ENCODE assay signal across 20 mouse cellular contexts in the genomic region with DNA sequence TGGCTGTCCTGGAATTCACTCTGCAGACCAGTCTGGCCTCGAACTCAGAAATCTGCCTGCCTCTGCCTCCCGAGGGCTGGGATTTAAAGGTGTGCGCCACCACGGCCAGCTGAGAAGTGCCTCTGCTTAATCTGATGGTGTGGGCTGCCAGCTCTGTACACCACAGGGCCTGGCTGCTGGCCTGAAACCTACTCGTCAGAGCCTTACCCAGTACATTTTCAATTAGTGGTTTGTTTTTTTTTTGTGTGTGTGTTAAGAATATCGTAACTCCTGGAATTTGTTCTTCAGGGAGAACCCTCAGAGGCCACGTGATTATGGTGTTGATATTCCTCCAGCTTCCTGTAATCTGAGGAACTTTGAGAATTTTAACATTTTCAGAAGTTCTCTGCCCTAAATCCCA. TPM values are rescaled to one million over a fixed set of nuclear protein-coding genes. Genes with fewer than 3 reads are reported as not detected.
DNase-seq lines count a peak whose midpoint lies in the region; ATAC-seq and TF ChIP-seq lines count a peak whose summit lies in the region.
"Had no signal": no experiment of that assay in that cellular context is flagged by ENCODE, and none has a peak within 500 bp of the region (broad histone marks: within the 10 kb centered on the region; RNA-seq: fewer than 3 reads in every experiment).

No protein-coding gene starts in this region.

- no peak overlapping the region for H3K27ac ChIP-seq in kidney, embryonic 16.5 days (ENCODE audit: low read length)
- peak overlapping the region; percentile 36; the same call in 1 of the 2 replicates for H3K27ac ChIP-seq in kidney, postnatal 0 days
- H3K27ac ChIP-seq: embryonic facial prominence, embryonic 13.5 days; hindbrain, embryonic 12.5 days had no signal

- 65% methylated on average over 7 of the region's 7 CpGs for WGBS in kidney, embryonic 16.5 days
- WGBS in kidney, postnatal 0 days = 67% methylated on average over 7 of the region's 7 CpGs

- no peaks in the 10 kb centered on the region for H3K79me2 ChIP-seq in C2C12 (ENCODE audit: control insufficient read depth, insufficient read depth)

- H3K36me3 ChIP-seq in kidney, embryonic 16.5 days (ENCODE audit: insufficient read depth, low read length) = peaks cover 26% of the 10 kb centered on the region
- H3K36me3 ChIP-seq in kidney, postnatal 0 days (ENCODE audit: insufficient read depth, low read length) = peaks cover 28% of the 10 kb centered on the region; the same call in 1 of the 2 replicates
- no peaks in the 10 kb centered on the region for H3K36me3 ChIP-seq in C2C12 (ENCODE audit: control insufficient read depth, insufficient read depth)

- ATAC-seq in kidney, embryonic 16.5 days (ENCODE audit: low FRiP score, low TSS enrichment) = no peak
- no peak for ATAC-seq in kidney, postnatal 0 days (replicated peaks; ENCODE audit: low FRiP score, low read depth)
- ATAC-seq in erythroblast, adult 5-6 weeks (replicated peaks; ENCODE audit: low FRiP score, poor library complexity, severe bottlenecking) = no peak
- ATAC-seq: forebrain, postnatal 0 days; hindbrain, embryonic 16.5 days; inflammation-experienced regulatory T-cells, adult 6 months had no signal

- peak; percentile 50 for DNase-seq in kidney, adult 11 months
- no peak for DNase-seq in kidney, postnatal 0 days (ENCODE audit: low spot score)
- DNase-seq in kidney, adult 8-10 months = no peak
- DNase-seq in fibroblast of lung, adult 2 months (ENCODE audit: low read depth) = peak; percentile 65
- DNase-seq: adrenal gland, postnatal 14 days; B cell, adult 2 months; cerebellum, adult 11-12 months; cerebellum, adult 9-10 months; forebrain, postnatal 0 days; gastrocnemius, postnatal 14 days; heart, postnatal 10 days; heart, postnatal 4 days had no signal

- no peak for TF ChIP-seq CTCF in kidney, postnatal 0 days (IDR thresholded peaks at IDR 0.05; ENCODE audit: low read depth)
- no peak for TF ChIP-seq CTCF in C2C12 (IDR thresholded peaks at IDR 0.05; ENCODE audit: control insufficient read depth, insufficient read depth, insufficient read length)

- no peak overlapping the region for H3K4me3 ChIP-seq in kidney, embryonic 16.5 days (ENCODE audit: low read length)
- no peak overlapping the region for H3K4me3 ChIP-seq in kidney, postnatal 0 days (replicated peaks; ENCODE audit: low read depth, low read length)
- no peak overlapping the region for H3K4me3 ChIP-seq in C2C12 (ENCODE audit: insufficient read depth, poor library complexity, severe bottlenecking)
- H3K4me3 ChIP-seq: embryonic facial prominence, embryonic 13.5 days; erythroblast, embryonic 14.5 days; hindbrain, embryonic 12.5 days had no signal

- H3K79me3 ChIP-seq in C2C12 (ENCODE audit: low read depth) = no peaks in the 10 kb centered on the region

- H3K4me1 ChIP-seq in kidney, embryonic 16.5 days (ENCODE audit: insufficient read depth, low read length) = 0 out of 2 replicates have a peak, but pooled peaks cover 5% of the 10 kb centered on the region
- no peaks in the 10 kb centered on the region for H3K4me1 ChIP-seq in kidney, postnatal 0 days (replicated peaks; ENCODE audit: insufficient read depth, low read length)
- H3K4me1 ChIP-seq: hindbrain, embryonic 12.5 days had no signal

- H3ac ChIP-seq in C2C12 (ENCODE audit: control insufficient read depth, insufficient read length, low read depth) = no peak overlapping the region

- H3K4me2 ChIP-seq in kidney, embryonic 16.5 days (replicated peaks; ENCODE audit: low read depth, low read length) = no peak overlapping the region
- no peak overlapping the region for H3K4me2 ChIP-seq in kidney, postnatal 0 days (ENCODE audit: low read length)
- H3K4me2 ChIP-seq: embryonic facial prominence, embryonic 13.5 days; hindbrain, embryonic 12.5 days had no signal

- no peaks in the 10 kb centered on the region for H3K27me3 ChIP-seq in kidney, embryonic 16.5 days (ENCODE audit: insufficient read depth, low read length)
- H3K27me3 ChIP-seq in kidney, postnatal 0 days (ENCODE audit: insufficient read depth, low read length) = no peaks in the 10 kb centered on the region
- H3K27me3 ChIP-seq in C2C12 (ENCODE audit: control insufficient read depth, insufficient read depth, insufficient read length) = no peaks in the 10 kb centered on the region
- H3K27me3 ChIP-seq: embryonic facial prominence, embryonic 13.5 days; hindbrain, embryonic 12.5 days had no signal

- H3K9ac ChIP-seq in kidney, embryonic 16.5 days (replicated peaks; ENCODE audit: low read length) = no peak overlapping the region
- no peak overlapping the region for H3K9ac ChIP-seq in kidney, postnatal 0 days (ENCODE audit: low read depth, low read length)
- H3K9ac ChIP-seq: embryonic facial prominence, embryonic 13.5 days; forebrain, postnatal 0 days; hindbrain, embryonic 12.5 days had no signal

- H3K9me3 ChIP-seq in kidney, embryonic 16.5 days (ENCODE audit: low read length) = no peaks in the 10 kb centered on the region
- no peaks in the 10 kb centered on the region for H3K9me3 ChIP-seq in kidney, postnatal 0 days (replicated peaks; ENCODE audit: low read length)
- H3K9me3 ChIP-seq: embryonic facial prominence, embryonic 13.5 days; hindbrain, embryonic 12.5 days had no signal

TF ChIP-seq in C2C12, 6 proteins besides CTCF, POLR2A, EP300 and RAD21:
- TF ChIP-seq USF1 (IDR thresholded peaks at IDR 0.05; ENCODE audit: low read depth) (peak; percentile 16), MAX (IDR thresholded peaks at IDR 0.05) (no peak)

RNA-seq across cellular contexts. Expression of a gene that starts 12.5 kb away (rescaled TPM):
- 29.9 and 31.2 TPM in 2 replicates for polyA plus RNA-seq in kidney, embryonic 16.5 days (2015; fragmentation: Nextera tagmentation; extraction: Ambion mirVana)
- 20.7 and 21.1 TPM in 2 replicates for polyA plus RNA-seq in kidney, postnatal 0 days (2015; fragmentation: Nextera tagmentation; extraction: Ambion mirVana)
- polyA plus RNA-seq in C2C12 (2012; fragmentation: generic; extraction: Trizol) = 8.4 TPM
- 6.1 and 7.1 TPM in 2 replicates for total RNA-seq in erythroblast, adult 5-6 weeks (2015; ENCODE audit: low replicate concordance)
- total RNA-seq in erythroblast, adult 5-6 weeks (2017; ENCODE audit: low replicate concordance) = 2.4 and 4.5 TPM in 2 replicates

RNA-seq across cellular contexts. Expression of a gene that starts 22.9 kb away (rescaled TPM):
- polyA plus RNA-seq in kidney, embryonic 16.5 days (2015; fragmentation: Nextera tagmentation; extraction: Ambion mirVana) = 72.0 and 79.6 TPM in 2 replicates
- 55.9 and 57.8 TPM in 2 replicates for polyA plus RNA-seq in kidney, postnatal 0 days (2015; fragmentation: Nextera tagmentation; extraction: Ambion mirVana)
- polyA plus RNA-seq in C2C12 (2012; fragmentation: generic; extraction: Trizol) = 61.5 TPM
- total RNA-seq in erythroblast, adult 5-6 weeks (2015; ENCODE audit: low replicate concordance) = 1.9 and 8.8 TPM in 2 replicates
- 7.2 and 13.5 TPM in 2 replicates for total RNA-seq in erythroblast, adult 5-6 weeks (2017; ENCODE audit: low replicate concordance)

RNA-seq across cellular contexts. Expression of a gene that starts 29.8 kb away (rescaled TPM):
- polyA plus RNA-seq in kidney, embryonic 16.5 days (2015; fragmentation: Nextera tagmentation; extraction: Ambion mirVana) = 138 and 142 TPM in 2 replicates
- 83.5 and 90.1 TPM in 2 replicates for polyA plus RNA-seq in kidney, postnatal 0 days (2015; fragmentation: Nextera tagmentation; extraction: Ambion mirVana)
- 183 TPM for polyA plus RNA-seq in C2C12 (2012; fragmentation: generic; extraction: Trizol)
- 28.1 and 29.7 TPM in 2 replicates for total RNA-seq in erythroblast, adult 5-6 weeks (2015; ENCODE audit: low replicate concordance)
- 21.6 and 45.6 TPM in 2 replicates for total RNA-seq in erythroblast, adult 5-6 weeks (2017; ENCODE audit: low replicate concordance)

Comparison
In these comparisons a context has a peak if more than half of its experiments do, and no peak if none do; other contexts are left out.
1. DNase-seq: peak in kidney, adult 11 months (single experiment) and fibroblast of lung, adult 2 months (single experiment); none in kidney, postnatal 0 days (single experiment) and kidney, adult 8-10 months (0 of 2).